Mouse (Mus musculus): ENCODE results near the gene Rrn3.

DNA sequence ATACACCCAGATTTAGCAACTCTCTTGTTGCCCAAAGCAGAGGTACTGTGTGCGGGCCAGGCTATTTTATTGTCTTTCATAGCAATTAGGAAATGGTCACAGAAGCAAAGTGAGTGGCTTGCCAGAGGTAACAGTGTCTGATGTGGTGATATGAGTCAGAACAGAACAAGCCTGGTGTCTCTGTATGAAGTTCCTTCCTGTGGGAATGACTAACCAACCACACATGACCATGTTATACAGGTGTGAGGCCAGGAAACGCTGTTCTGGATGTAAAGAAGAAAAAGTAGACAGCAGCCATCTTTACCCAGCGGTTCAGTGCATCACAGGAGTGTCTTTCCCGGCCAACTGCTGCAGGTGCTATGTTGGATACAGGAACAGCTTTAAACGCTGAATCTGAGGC, 64.5 kb downstream of the Rrn3 start:
- TF ChIP-seq CTCF (IDR thresholded peaks at IDR 0.05; ENCODE audit: borderline replicate concordance, extremely low read depth, insufficient read depth, insufficient read length) (no peak), POLR2A (IDR thresholded peaks at IDR 0.05; ENCODE audit: borderline replicate concordance, extremely low read depth, insufficient read depth, insufficient read length, poor library complexity, severe bottlenecking) (no peak)

Data from brain, embryonic 14.5 days (tissue).